Mouse (Mus musculus) intestine, postnatal 0 days (tissue): ENCODE measurements around the gene Acvr1. TPM values are rescaled to one million over a fixed set of nuclear protein-coding genes. Genes with fewer than 3 reads are reported as not detected.

Source experiments
- ATAC-seq: fragments of 200-750 bp; cut with Nextera tagmentation; 2 replicates; pipeline ENCODE4 v1.8.0; 2017; ENCODE audit warnings: mild to moderate bottlenecking, moderate TSS enrichment, moderate library complexity
- H3K27ac ChIP-seq: fragments of 300-500 bp; sonication (generic); 2 replicates; pipeline ENCODE4 v1.5.1; 2014; ENCODE audit warnings: mild to moderate bottlenecking, low read depth, low read length, moderate library complexity
- H3K27me3 ChIP-seq: fragments of 300-500 bp; sonication (generic); replicated peaks from 2 replicates; pipeline ENCODE4 v1.6.1; 2014; ENCODE audit warnings: low read length, mixed read lengths; ENCODE audit not compliant: control insufficient read depth, insufficient read depth
- H3K36me3 ChIP-seq: fragments of 300-500 bp; sonication (generic); 2 replicates; pipeline ENCODE4 v1.6.1; 2014; ENCODE audit warnings: mild to moderate bottlenecking, moderate library complexity; ENCODE audit not compliant: control insufficient read depth, insufficient read depth
- H3K4me1 ChIP-seq: fragments of 300-500 bp; sonication (generic); replicated peaks from 2 replicates; pipeline ENCODE4 v1.6.1; 2014; ENCODE audit warnings: antibody characterized with exemption, low read length, mixed read lengths; ENCODE audit not compliant: control insufficient read depth, insufficient read depth
- H3K4me2 ChIP-seq: fragments of 300-500 bp; sonication (generic); replicated peaks from 2 replicates; pipeline ENCODE4 v1.6.1; 2014; ENCODE audit warnings: low read depth, mild to moderate bottlenecking, moderate library complexity
- H3K4me3 ChIP-seq: fragments of 300-500 bp; sonication (generic); 2 replicates; pipeline ENCODE4 v1.5.1; 2014; ENCODE audit warnings: low read depth, low read length
- H3K9ac ChIP-seq: fragments of 300-500 bp; sonication (generic); 2 replicates; pipeline ENCODE4 v1.6.1; 2014; ENCODE audit warnings: mild to moderate bottlenecking, low read depth, low read length
- H3K9me3 ChIP-seq: fragments of 300-500 bp; sonication (generic); 2 replicates; pipeline ENCODE4 v1.6.1; 2016; ENCODE audit warnings: mixed run types; ENCODE audit not compliant: control insufficient read depth
- CTCF ChIP-seq: sonication (generic); IDR thresholded peaks from 2 replicates; pipeline ENCODE4 v1.5.1; 2016; ENCODE audit warnings: low read depth, mild to moderate bottlenecking, control low read depth, antibody characterized with exemption, moderate library complexity
- WGBS: fragments of 180-500 bp; shearing (Covaris S2); extraction: QIAGEN DNeasy Blood & Tissue Kit; methylation state at CpG from one replicate; pipeline ENCODE4 v1.1.7; 2014; 5-methylcytosine and 5-hydroxymethylcytosine counted together
- polyA plus RNA-seq: library from polyadenylated mRNA; unstranded; fragments of >200 nt; fragmentation: Nextera tagmentation; extraction: Ambion mirVana; gene quantifications from 2 replicates; pipeline ENCODE4 v1.2.1, GENCODE M21; 2015

Acvr1 gene
- polyA plus RNA-seq, 1 experiment from 2014 or later: 4.6 TPM

- no peak overlapping the region for H3K9ac ChIP-seq
- no peaks in the 10 kb centered on the region for H3K27me3 ChIP-seq
- H3K4me3 ChIP-seq: no peak overlapping the region
- no peak overlapping the region for H3K4me2 ChIP-seq
- H3K36me3 ChIP-seq: peaks cover 5% of the 10 kb centered on the region; the same call in 1 of the 2 replicates
- H3K4me1 ChIP-seq: 0 out of 2 replicates have a peak, but pooled peaks cover 3% of the 10 kb centered on the region
- 76% methylated on average over 9 of the region's 9 CpGs for WGBS
- ATAC-seq: no peak
- no peak overlapping the region for H3K27ac ChIP-seq
- no peaks in the 10 kb centered on the region for H3K9me3 ChIP-seq
- TF ChIP-seq CTCF: no peak
Measured at GRCm38 (mm10) chr2:58481450-58482100, 85.4 kb downstream of the Acvr1 start.

- no peak for ATAC-seq
- Histone ChIP-seq H3K4me1 (0 out of 2 replicates have a peak, but pooled peaks cover 3% of the 10 kb centered on the region), H3K9ac (no peak overlapping the region), H3K27ac (no peak overlapping the region), H3K4me3 (no peak overlapping the region), H3K9me3 (no peaks in the 10 kb centered on the region), H3K4me2 (no peak overlapping the region), H3K27me3 (no peaks in the 10 kb centered on the region), H3K36me3 (peaks cover 5% of the 10 kb centered on the region; the same call in 1 of the 2 replicates)
- TF ChIP-seq CTCF: no peak
- WGBS: 75% methylated on average over 6 of the region's 6 CpGs
Measured at GRCm38 (mm10) chr2:58480764-58481163, 86.2 kb downstream of the Acvr1 start.

GRCm38 (mm10) chr2:58479536-58479935 lies 87.4 kb downstream of the Acvr1 start:
- peaks cover 8% of the 10 kb centered on the region; the same call in 1 of the 2 replicates for H3K36me3 ChIP-seq
- ATAC-seq: no peak
- WGBS: 95% methylated on average over 10 of the region's 10 CpGs
- H3K9me3 ChIP-seq: no peaks in the 10 kb centered on the region
- H3K4me2 ChIP-seq: no peak overlapping the region
- no peak overlapping the region for H3K27ac ChIP-seq
- H3K4me3 ChIP-seq: no peak overlapping the region
- H3K4me1 ChIP-seq: no peaks in the 10 kb centered on the region
- no peaks in the 10 kb centered on the region for H3K27me3 ChIP-seq
- TF ChIP-seq CTCF: no peak
- no peak overlapping the region for H3K9ac ChIP-seq

GRCm38 (mm10) chr2:58478144-58478543 lies 88.8 kb downstream of the Acvr1 start:
- H3K9ac ChIP-seq: no peak overlapping the region
- H3K27ac ChIP-seq: no peak overlapping the region
- H3K4me2 ChIP-seq: no peak overlapping the region
- H3K36me3 ChIP-seq: peaks cover 11% of the 10 kb centered on the region; the same call in 1 of the 2 replicates
- WGBS: 93% methylated on average over 4 of the region's 4 CpGs
- no peak for ATAC-seq
- H3K27me3 ChIP-seq: no peaks in the 10 kb centered on the region
- H3K4me1 ChIP-seq: no peaks in the 10 kb centered on the region
- no peak for TF ChIP-seq CTCF
- H3K9me3 ChIP-seq: no peaks in the 10 kb centered on the region
- H3K4me3 ChIP-seq: no peak overlapping the region

- H3K9ac ChIP-seq: no peak overlapping the region
- 64% methylated on average over 12 of the region's 12 CpGs for WGBS
- no peaks in the 10 kb centered on the region for H3K27me3 ChIP-seq
- no peaks in the 10 kb centered on the region for H3K9me3 ChIP-seq
- no peak for ATAC-seq
- no peak overlapping the region for H3K27ac ChIP-seq
- H3K4me3 ChIP-seq: no peak overlapping the region
- peaks cover 12% of the 10 kb centered on the region; the same call in 1 of the 2 replicates for H3K36me3 ChIP-seq
- H3K4me2 ChIP-seq: no peak overlapping the region
- peak; percentile 81 for TF ChIP-seq CTCF
- H3K4me1 ChIP-seq: no peaks in the 10 kb centered on the region
Measured at GRCm38 (mm10) chr2:58476956-58477715, 89.8 kb downstream of the Acvr1 start.

- no peak overlapping the region for H3K9ac ChIP-seq
- H3K4me3 ChIP-seq: no peak overlapping the region
- 89% methylated on average over 8 of the region's 8 CpGs for WGBS
- no peaks in the 10 kb centered on the region for H3K4me1 ChIP-seq
- no peak overlapping the region for H3K4me2 ChIP-seq
- no peak for ATAC-seq
- no peak overlapping the region for H3K27ac ChIP-seq
- peaks cover 21% of the 10 kb centered on the region; the same call in 1 of the 2 replicates for H3K36me3 ChIP-seq
- TF ChIP-seq CTCF: no peak
- H3K9me3 ChIP-seq: no peaks in the 10 kb centered on the region
- H3K27me3 ChIP-seq: no peaks in the 10 kb centered on the region
Measured at GRCm38 (mm10) chr2:58475578-58475977, 91.4 kb downstream of the Acvr1 start.
